Mouse (Mus musculus) left cerebral cortex, adult 18-20 months (tissue): Measurements from ENCODE around the gene Adamts4. TPM values are rescaled to one million over a fixed set of nuclear protein-coding genes. Genes with fewer than 3 reads are reported as not detected.

Experiments
- DNase-seq, 2 experiments: peaks; one replicate each; pipeline ENCODE4 v3.0.0; 2021 to 2022; ENCODE audit warnings: low spot score in 2 of 2, mixed read lengths in 1 of 2
- long read RNA-seq, 2 experiments: library from polyadenylated mRNA; stranded (forward); transcript quantifications; one replicate each; pipeline ENCODE4 v2.0.0; 2021
- total RNA-seq, 2 experiments: library from RNA; stranded (reverse); gene quantifications; 2 replicates each; pipeline ENCODE4 v1.2.3; 2021

Adamts4 gene
- 1 to 10 TPM; 5.9 to 8.9 TPM for total RNA-seq
- long read RNA-seq, experiment 1, full-length matches to known transcripts, result 6 of 6 reads
- long read RNA-seq, experiment 1, partial matches to known transcripts, result 0 of 6 reads
- long read RNA-seq, experiment 1, other reads (novel, unspliced or antisense), result 0 of 6 reads
- long read RNA-seq, experiment 2, partial matches to known transcripts, result 2 of 2 reads
- long read RNA-seq, experiment 2, other reads (novel, unspliced or antisense), result 0 of 2 reads

GRCm38 (mm10) chr1:171249913-171250600 is at the start of gene Adamts4:
TSS of gene Adamts4 (plus strand) at chr1:171250421.
- DNase-seq, result peak in 1 of 2 experiments; percentile 51

- no peak for DNase-seq
These were observed 49.5 kb upstream of the Adamts4 start for GRCm38 (mm10) chr1:171200769-171201168.

- DNase-seq, result no peak
These were observed 46.6 kb upstream of the Adamts4 start for GRCm38 (mm10) chr1:171203471-171204248.

- DNase-seq, result no peak
These were observed 46.0 kb upstream of the Adamts4 start for GRCm38 (mm10) chr1:171204249-171204644.

- DNase-seq, result no peak
These were observed 44.3 kb upstream of the Adamts4 start for GRCm38 (mm10) chr1:171205704-171206493.

GRCm38 (mm10) chr1:171209409-171209808 is 40.8 kb upstream of the Adamts4 start:
- no peak for DNase-seq

- no peak for DNase-seq
These were observed 37.4 kb upstream of the Adamts4 start for GRCm38 (mm10) chr1:171212854-171213253.

- no peak for DNase-seq
These were observed 36.3 kb upstream of the Adamts4 start, which contains the start of gene Nr1i3 for GRCm38 (mm10) chr1:171213801-171214496. TSS of gene Nr1i3 (plus strand) at chr1:171213970.

GRCm38 (mm10) chr1:171216241-171216955 is 33.8 kb upstream of the Adamts4 start:
- DNase-seq, result no peak

- DNase-seq, result peak; percentile 92 to 94
These were observed 29.4 kb upstream of the Adamts4 start for GRCm38 (mm10) chr1:171220871-171221270.

GRCm38 (mm10) chr1:171221281-171222193 is 28.7 kb upstream of the Adamts4 start:
- DNase-seq, result peak in 1 of 2 experiments; percentile 15

- peak; percentile 85 to 92 for DNase-seq
These were observed 27.7 kb upstream of the Adamts4 start, which contains the start of gene Tomm40l for GRCm38 (mm10) chr1:171222238-171223155. TSS of gene Tomm40l (minus strand) at chr1:171222514.

- DNase-seq, result no peak
These were observed 27.1 kb upstream of the Adamts4 start for GRCm38 (mm10) chr1:171223168-171223567.

GRCm38 (mm10) chr1:171223796-171224195 is 26.4 kb upstream of the Adamts4 start:
- DNase-seq, result no peak

GRCm38 (mm10) chr1:171224857-171225256 is 25.4 kb upstream of the Adamts4 start, which contains the start of gene Apoa2:
TSS of gene Apoa2 (plus strand) at chr1:171225054.
- DNase-seq, result no peak

- DNase-seq, result no peak
These were observed 23.4 kb upstream of the Adamts4 start for GRCm38 (mm10) chr1:171226780-171227179.

- no peak for DNase-seq
These were observed 22.3 kb upstream of the Adamts4 start for GRCm38 (mm10) chr1:171227879-171228278.
